Mouse (Mus musculus): Measurements from ENCODE around the gene Paics. TPM values are rescaled to one million over a fixed set of nuclear protein-coding genes. Genes with fewer than 3 reads are reported as not detected.
A peak's percentile ranks its signal among the peaks of the same experiment; 100 is the strongest.
"Not testable (repeated sequence)": the region's sequence is repeated elsewhere in the genome, so short reads cannot be mapped to it uniquely, and the experiment has no call there.

The Paics gene
- 165 and 201 TPM in 2 replicates for polyA plus RNA-seq (2015; fragmentation: Nextera tagmentation; extraction: Ambion mirVana)

DNA sequence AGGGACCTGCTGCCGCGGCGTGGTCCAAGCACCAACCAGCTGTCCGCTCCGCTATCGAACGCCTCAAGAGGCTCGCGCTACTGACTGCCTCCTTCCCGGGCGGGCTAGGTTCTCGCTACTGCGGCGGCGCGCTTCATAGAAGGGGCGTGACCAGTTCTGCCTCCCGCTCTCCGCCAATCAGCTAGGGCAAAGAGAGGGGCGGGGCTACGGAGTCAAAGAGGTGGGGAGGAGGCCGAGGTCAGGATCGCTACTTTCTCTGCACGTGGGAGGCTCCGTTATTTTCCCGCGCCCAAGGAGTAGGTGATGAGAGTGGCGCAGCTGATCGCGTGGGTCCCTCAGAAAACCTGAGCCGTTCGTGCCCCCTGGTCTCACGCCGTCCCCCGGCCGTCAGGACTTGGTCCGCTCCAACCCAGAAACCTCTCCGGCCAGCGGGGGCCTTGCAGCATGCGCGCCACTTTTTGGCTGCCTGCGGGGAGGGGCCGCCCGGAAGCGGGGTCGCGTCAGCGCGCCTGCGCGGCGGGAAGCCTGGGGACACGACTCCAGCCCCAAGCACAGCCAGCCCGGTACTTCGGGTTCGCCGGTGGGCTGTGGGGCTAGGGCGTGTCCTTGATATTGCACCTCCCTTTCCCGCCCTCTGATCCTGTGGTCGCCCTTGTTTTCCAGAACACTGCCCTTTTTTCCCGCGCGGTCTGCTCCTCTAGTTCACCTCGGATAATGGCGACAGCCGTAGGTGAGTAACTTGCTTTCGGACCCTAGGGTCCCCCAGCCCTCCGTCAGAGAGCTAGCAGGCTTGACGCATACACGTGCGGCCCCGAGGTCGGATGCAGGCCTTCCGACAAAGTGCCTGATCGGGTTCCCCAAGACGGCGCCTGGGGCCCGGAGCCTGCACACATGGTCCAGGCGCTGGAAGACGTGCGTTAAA is at the start of gene Paics, which contains the start of gene Ppat:
Gene Paics (plus strand): TSS at position 202 of the 922 bp plus-strand sequence.
Gene Ppat (minus strand): TSS at position 473 of the 922 bp plus-strand sequence.
- Histone ChIP-seq H3K36me3 (peaks cover under 1% of the 10 kb centered on the region; the same call in 1 of the 2 replicates), H3K9me3 (replicated peaks) (no peaks in the 10 kb centered on the region), H3K4me1 (peaks cover 38% of the 10 kb centered on the region), H3K9ac (replicated peaks) (peak within 1 kb of the TSS; percentile 56), H3K27me3 (replicated peaks) (no peaks in the 10 kb centered on the region), H3K4me2 (peak within 1 kb of the TSS; percentile 89), H3K27ac (replicated peaks) (peak within 1 kb of the TSS; percentile 91), H3K4me3 (replicated peaks) (peak within 1 kb of the TSS; percentile 81)
- peak; percentile 98 for ATAC-seq (ENCODE audit: low FRiP score)
- under 1% methylated on average over 81 of the region's 81 CpGs for WGBS

DNA sequence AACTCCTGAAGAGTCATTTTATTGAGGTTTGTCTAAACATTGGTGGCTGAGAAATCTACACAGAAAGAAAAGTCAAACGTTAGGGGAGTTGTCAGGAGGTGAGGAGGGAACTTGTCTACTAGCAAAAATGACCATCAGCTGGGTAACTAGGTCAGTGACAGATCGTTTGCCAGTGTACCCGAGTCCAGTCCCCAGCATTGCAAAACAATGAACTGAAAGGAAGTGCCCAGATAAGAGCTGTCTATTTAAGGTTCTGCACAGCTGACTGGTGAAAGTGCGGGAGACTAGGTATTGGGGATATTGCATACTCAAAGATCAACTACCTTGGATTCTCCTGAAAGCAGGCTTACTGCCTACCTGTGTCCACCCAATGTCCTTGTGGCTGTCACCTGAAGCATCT is 49.0 kb upstream of the Paics start:
- Histone ChIP-seq H3K27me3 (replicated peaks) (no peaks in the 10 kb centered on the region), H3K9me3 (replicated peaks) (no peaks in the 10 kb centered on the region), H3K36me3 (peaks cover 8% of the 10 kb centered on the region; the same call in 1 of the 2 replicates), H3K4me2 (no peak overlapping the region), H3K27ac (replicated peaks) (no peak overlapping the region), H3K4me3 (replicated peaks) (no peak overlapping the region), H3K4me1 (peaks cover 17% of the 10 kb centered on the region), H3K9ac (replicated peaks) (no peak overlapping the region)
- WGBS: 83% methylated on average over 4 of the region's 4 CpGs
- no peak for ATAC-seq (ENCODE audit: low FRiP score)

DNA sequence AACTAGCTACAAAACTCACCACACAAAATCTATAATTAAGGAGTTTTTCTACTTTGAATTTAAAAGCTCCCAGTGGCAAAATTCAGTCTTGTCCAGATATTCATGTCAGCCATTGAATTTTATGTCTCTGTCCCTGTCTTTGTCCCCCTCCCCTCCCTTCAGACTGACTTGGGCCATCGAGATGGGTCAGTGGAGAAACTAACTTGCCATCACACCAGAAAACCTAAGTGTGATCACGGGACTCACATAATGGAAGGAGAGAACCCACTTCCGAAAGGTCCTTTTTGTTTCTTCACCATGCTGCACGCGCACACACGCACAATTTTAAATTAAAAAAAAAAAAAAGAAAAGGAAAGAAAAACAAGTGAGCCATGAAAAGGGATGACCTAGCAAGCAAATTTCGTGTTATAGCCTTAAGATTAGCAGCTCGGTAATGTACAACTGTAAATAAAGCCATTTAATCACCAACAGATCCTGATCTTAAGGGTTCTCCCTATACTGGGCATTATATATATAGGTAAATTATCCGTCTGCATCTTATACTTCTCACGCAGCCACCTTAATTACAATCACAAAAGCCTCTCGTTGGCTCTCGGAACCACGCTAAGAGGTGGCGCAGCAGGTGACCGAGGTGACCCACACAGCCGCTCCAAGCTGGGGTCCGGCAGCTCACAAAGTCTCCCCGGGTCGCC is 46.2 kb upstream of the Paics start:
- under 1% methylated on average over 19 of the region's 19 CpGs for WGBS
- no peaks in the 10 kb centered on the region for H3K27me3 ChIP-seq (replicated peaks)
- peak; percentile 70 for ATAC-seq (ENCODE audit: low FRiP score)
- peak overlapping the region; percentile 92 for H3K27ac ChIP-seq (replicated peaks)
- 0 out of 2 replicates have a peak, but pooled peaks cover 3% of the 10 kb centered on the region for H3K36me3 ChIP-seq
- peak overlapping the region; percentile 78 for H3K4me3 ChIP-seq (replicated peaks)
- H3K4me1 ChIP-seq: peaks cover 17% of the 10 kb centered on the region
- H3K9me3 ChIP-seq (replicated peaks): no peaks in the 10 kb centered on the region
- H3K9ac ChIP-seq (replicated peaks): peak overlapping the region; percentile 78
- H3K4me2 ChIP-seq: peak overlapping the region; percentile 86

DNA sequence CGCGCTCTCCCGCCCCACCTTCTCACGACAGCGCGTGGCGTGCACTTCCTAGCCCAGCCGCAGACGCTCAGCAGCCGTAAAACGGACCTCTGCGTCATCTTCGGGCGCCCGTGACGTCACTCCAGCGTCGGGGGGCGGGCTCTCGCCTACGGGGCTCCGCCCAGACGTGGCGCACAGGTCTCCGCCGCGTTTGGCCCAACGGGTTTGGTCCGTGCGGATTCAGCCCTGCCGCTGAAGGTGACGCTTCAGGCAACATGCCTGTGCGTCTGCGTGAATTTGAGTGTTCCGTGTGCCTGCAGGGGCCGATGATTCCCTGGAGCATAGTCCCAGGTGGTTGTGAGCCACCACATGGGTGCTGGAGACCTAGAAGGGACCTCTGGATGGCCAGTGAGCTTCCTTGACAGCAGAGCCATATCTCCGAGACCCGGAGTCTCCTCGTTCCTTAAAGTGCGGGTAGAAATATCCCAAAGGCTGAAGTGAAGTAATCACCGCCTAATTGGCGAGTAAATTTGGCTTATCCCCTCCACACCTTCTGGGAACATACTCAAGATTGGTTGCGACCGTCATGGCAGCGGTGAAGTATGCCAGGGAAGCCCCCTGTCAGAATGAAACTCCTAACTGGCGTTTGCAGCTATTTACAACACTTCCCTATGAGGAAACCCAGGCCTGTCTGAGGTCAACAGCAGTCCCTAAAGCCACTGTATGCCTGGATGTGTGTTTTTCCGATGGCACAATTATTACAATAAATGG is 45.5 kb upstream of the Paics start, which contains the start of gene Aasdh:
Gene Aasdh (minus strand): TSS at position 110 of the 750 bp plus-strand sequence.
- Histone ChIP-seq H3K4me1 (peaks cover 17% of the 10 kb centered on the region), H3K36me3 (0 out of 2 replicates have a peak, but pooled peaks cover 3% of the 10 kb centered on the region), H3K4me3 (replicated peaks) (peak within 1 kb of the TSS; percentile 78), H3K4me2 (peak within 1 kb of the TSS; percentile 86), H3K27me3 (replicated peaks) (no peaks in the 10 kb centered on the region), H3K9ac (replicated peaks) (peak within 1 kb of the TSS; percentile 78), H3K27ac (replicated peaks) (peak within 1 kb of the TSS; percentile 92), H3K9me3 (replicated peaks) (no peaks in the 10 kb centered on the region)
- peak; percentile 98 for ATAC-seq (ENCODE audit: low FRiP score)
- under 1% methylated on average over 47 of the region's 47 CpGs for WGBS

DNA sequence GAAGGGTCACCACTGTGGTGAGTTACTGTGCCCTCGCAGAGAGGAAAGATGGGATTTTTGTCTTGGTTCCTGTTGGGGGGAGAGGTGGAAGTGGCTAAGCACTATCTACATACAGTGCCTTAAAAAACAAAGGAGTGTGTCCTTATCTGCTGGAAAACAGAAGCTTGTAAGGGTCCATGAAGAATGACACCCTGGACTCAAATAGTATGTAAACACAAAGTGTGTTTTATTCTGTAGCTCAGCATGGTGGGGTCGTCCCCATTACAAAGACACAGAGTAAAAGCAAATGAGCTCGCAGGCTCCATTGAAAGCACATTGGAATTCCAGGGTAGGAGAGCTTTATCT is 45.0 kb upstream of the Paics start:
- Histone ChIP-seq H3K4me3 (replicated peaks) (peak overlapping the region; percentile 78), H3K4me1 (peaks cover 17% of the 10 kb centered on the region), H3K36me3 (0 out of 2 replicates have a peak, but pooled peaks cover 2% of the 10 kb centered on the region), H3K9me3 (replicated peaks) (no peaks in the 10 kb centered on the region), H3K27ac (replicated peaks) (peak overlapping the region; percentile 92), H3K4me2 (peak overlapping the region; percentile 86), H3K9ac (replicated peaks) (peak overlapping the region; percentile 78), H3K27me3 (replicated peaks) (no peaks in the 10 kb centered on the region)
- no peak for ATAC-seq (ENCODE audit: low FRiP score)
- 32% methylated on average over 3 of the region's 3 CpGs for WGBS

DNA sequence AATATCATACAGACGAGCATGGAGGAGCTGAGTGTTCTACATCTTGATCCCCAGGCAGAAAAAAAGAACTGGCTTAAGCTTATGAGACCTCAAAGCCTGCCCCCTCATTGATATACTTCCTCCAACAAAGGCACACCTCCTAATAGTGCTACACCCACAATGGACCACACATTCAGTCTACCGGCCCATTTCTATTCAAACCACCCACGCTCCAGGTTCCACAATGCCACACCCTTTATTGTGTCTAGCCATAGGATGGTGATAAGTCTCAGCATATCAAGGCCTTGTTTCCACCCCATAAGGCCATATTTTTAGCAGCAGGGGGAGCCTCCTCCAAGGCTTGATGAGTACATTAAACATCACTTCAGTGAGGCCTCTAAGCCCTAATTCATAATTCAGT is 40.3 kb upstream of the Paics start:
- no peak overlapping the region for H3K4me2 ChIP-seq
- no peak overlapping the region for H3K9ac ChIP-seq (replicated peaks)
- no peaks in the 10 kb centered on the region for H3K27me3 ChIP-seq (replicated peaks)
- no peaks in the 10 kb centered on the region for H3K9me3 ChIP-seq (replicated peaks)
- 76% methylated on average over 3 of the region's 3 CpGs for WGBS
- H3K4me1 ChIP-seq: peaks cover 8% of the 10 kb centered on the region
- no peak overlapping the region for H3K27ac ChIP-seq (replicated peaks)
- ATAC-seq (ENCODE audit: low FRiP score): no peak
- peaks cover 10% of the 10 kb centered on the region for H3K36me3 ChIP-seq
- no peak overlapping the region for H3K4me3 ChIP-seq (replicated peaks)

DNA sequence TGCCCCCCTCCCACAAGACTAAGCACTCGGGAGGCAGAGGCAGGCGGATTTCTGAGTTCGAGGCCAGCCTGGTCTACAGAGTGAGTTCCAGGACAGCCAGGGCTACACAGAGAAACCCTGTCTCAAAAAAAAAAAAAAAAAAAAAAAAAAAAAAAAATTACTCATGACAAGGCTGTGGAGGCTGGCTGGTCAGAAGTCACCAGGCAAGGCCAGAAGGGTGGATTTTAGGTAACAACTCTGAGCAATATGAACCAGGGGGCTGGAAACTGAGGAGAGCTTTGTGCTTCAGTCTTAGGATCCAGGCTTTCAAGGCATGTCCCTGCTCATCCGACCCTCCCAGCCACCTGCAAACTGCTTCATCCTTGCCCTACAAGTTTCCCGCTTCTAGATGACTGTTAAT is 38.6 kb upstream of the Paics start:
- not testable (repeated sequence) for H3K4me2 ChIP-seq; H3K9me3 ChIP-seq (replicated peaks); H3K9ac ChIP-seq (replicated peaks); H3K27me3 ChIP-seq (replicated peaks); H3K4me1 ChIP-seq; ATAC-seq (ENCODE audit: low FRiP score); H3K27ac ChIP-seq (replicated peaks); H3K4me3 ChIP-seq (replicated peaks)
- 89% methylated on average over 5 of the region's 5 CpGs for WGBS
- peaks cover 10% of the 10 kb centered on the region for H3K36me3 ChIP-seq

DNA sequence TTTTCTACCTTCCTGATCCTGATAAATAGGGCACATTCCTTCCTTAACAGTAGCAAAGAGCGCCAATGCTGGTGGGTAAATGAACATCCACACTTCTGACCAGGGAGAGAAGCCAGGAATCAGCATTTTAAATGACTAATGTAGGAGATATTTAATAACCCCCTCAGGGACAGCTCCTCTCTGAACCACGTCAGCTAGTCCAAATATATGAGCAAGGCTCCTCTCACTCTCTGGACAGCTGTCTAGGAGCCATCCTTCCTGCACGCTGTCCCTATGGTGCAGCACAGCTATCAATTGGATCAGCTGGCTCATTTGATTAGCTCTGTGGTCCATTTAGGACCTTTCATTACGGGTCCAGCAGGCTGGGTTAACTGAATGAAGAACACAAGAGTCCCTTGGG is 28.3 kb upstream of the Paics start:
- Histone ChIP-seq H3K27ac (replicated peaks) (no peak overlapping the region), H3K4me3 (replicated peaks) (no peak overlapping the region), H3K4me2 (no peak overlapping the region), H3K36me3 (peaks cover 44% of the 10 kb centered on the region), H3K4me1 (no peaks in the 10 kb centered on the region), H3K27me3 (replicated peaks) (no peaks in the 10 kb centered on the region), H3K9ac (replicated peaks) (no peak overlapping the region), H3K9me3 (replicated peaks) (no peaks in the 10 kb centered on the region)
- WGBS: 72% methylated on average over 4 of the region's 4 CpGs
- no peak for ATAC-seq (ENCODE audit: low FRiP score)

DNA sequence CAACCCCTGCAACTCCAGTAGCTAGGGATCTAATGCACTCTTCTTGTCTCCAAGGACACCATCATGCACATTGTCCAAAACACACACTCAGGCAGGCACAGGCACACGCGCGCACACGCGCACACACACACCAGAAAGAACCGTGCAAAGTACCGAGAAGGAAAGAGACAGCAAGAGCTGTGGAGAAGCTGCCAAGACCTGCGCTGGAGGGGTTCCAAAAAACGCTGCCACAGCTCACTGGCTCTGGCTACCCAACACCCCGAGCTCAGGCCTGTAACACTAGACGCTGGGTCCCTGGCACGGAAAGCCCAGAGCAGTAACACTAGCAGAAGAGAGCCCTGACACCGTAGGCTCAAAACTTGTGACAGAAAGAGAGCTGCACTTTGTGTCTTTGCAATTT is 27.7 kb upstream of the Paics start:
- Histone ChIP-seq H3K4me3 (replicated peaks) (no peak overlapping the region), H3K9me3 (replicated peaks) (no peaks in the 10 kb centered on the region), H3K4me2 (no peak overlapping the region), H3K27me3 (replicated peaks) (no peaks in the 10 kb centered on the region), H3K4me1 (no peaks in the 10 kb centered on the region), H3K36me3 (peaks cover 39% of the 10 kb centered on the region), H3K27ac (replicated peaks) (no peak overlapping the region), H3K9ac (replicated peaks) (no peak overlapping the region)
- WGBS: 85% methylated on average over 13 of the region's 13 CpGs
- ATAC-seq (ENCODE audit: low FRiP score): no peak

DNA sequence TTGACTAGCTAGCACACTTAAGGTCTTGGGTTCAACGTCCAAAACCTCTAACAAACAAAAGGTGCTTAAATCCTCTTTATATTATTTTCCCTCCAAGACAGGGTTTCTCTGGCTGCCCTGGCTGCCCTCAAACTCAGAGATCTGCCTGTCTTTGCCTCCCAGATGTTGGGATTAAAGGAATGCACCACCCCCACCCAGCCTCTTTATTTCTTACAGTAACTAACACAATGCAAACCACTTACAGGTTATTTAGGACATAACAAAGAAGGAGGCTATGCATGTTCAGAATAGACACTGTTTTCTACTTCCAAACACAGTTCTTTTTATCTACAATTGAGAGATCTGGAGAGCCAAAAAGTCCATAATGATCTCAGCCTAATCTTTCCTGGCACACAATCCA is 26.8 kb upstream of the Paics start:
- H3K9me3 ChIP-seq (replicated peaks): no peaks in the 10 kb centered on the region
- H3K4me2 ChIP-seq: no peak overlapping the region
- no peak overlapping the region for H3K9ac ChIP-seq (replicated peaks)
- H3K27ac ChIP-seq (replicated peaks): no peak overlapping the region
- no peak for ATAC-seq (ENCODE audit: low FRiP score)
- H3K4me1 ChIP-seq: no peaks in the 10 kb centered on the region
- H3K4me3 ChIP-seq (replicated peaks): no peak overlapping the region
- no peaks in the 10 kb centered on the region for H3K27me3 ChIP-seq (replicated peaks)
- H3K36me3 ChIP-seq: peaks cover 37% of the 10 kb centered on the region
- WGBS: 91% methylated on average over 1 of the region's 1 CpGs
